Mouse (Mus musculus) midbrain, postnatal 0 days (tissue): ENCODE results near the gene Tmem161b. TPM values are rescaled to one million over a fixed set of nuclear protein-coding genes. Genes with fewer than 3 reads are reported as not detected.

ENCODE experiments used
- ATAC-seq: fragments of 200-750 bp; cut with Nextera tagmentation; 2 replicates; pipeline ENCODE4 v1.8.0; 2017; ENCODE audit warnings: moderate number of reproducible peaks, mild to moderate bottlenecking, moderate TSS enrichment, moderate library complexity; ENCODE audit not compliant: low FRiP score
- DNase-seq: peaks from one replicate; pipeline ENCODE4 v3.0.0-alpha.2; 2015; ENCODE audit warnings: low spot score
- H3K27ac ChIP-seq: fragments of 300-500 bp; sonication (generic); 2 replicates; pipeline ENCODE4 v1.5.1; 2014; ENCODE audit warnings: low read depth, mild to moderate bottlenecking, low read length, mixed read lengths
- H3K27me3 ChIP-seq: fragments of 300-500 bp; sonication (generic); 2 replicates; pipeline ENCODE4 v1.6.1; 2014; ENCODE audit warnings: low read length, control low read depth, mixed read lengths; ENCODE audit not compliant: insufficient read depth
- H3K36me3 ChIP-seq: fragments of 300-500 bp; sonication (generic); 2 replicates; pipeline ENCODE4 v1.6.1; 2014; ENCODE audit warnings: low read length, control low read depth, mixed read lengths; ENCODE audit not compliant: insufficient read depth
- H3K4me1 ChIP-seq: fragments of 300-500 bp; sonication (generic); 2 replicates; pipeline ENCODE4 v1.6.1; 2014; ENCODE audit warnings: mild to moderate bottlenecking, control low read depth, antibody characterized with exemption, low read length, mixed read lengths; ENCODE audit not compliant: insufficient read depth
- H3K4me2 ChIP-seq: fragments of 300-500 bp; sonication (generic); 2 replicates; pipeline ENCODE4 v1.6.1; 2014; ENCODE audit warnings: low read depth, mild to moderate bottlenecking, low read length, mixed read lengths; ENCODE audit not compliant: poor library complexity, severe bottlenecking
- H3K4me3 ChIP-seq: fragments of 300-500 bp; sonication (generic); 2 replicates; pipeline ENCODE4 v1.5.1; 2014; ENCODE audit warnings: low read depth, mild to moderate bottlenecking, low read length, moderate library complexity
- H3K9ac ChIP-seq: fragments of 300-500 bp; sonication (generic); replicated peaks from 2 replicates; pipeline ENCODE4 v1.6.1; 2014; ENCODE audit warnings: mild to moderate bottlenecking, low read length, moderate library complexity, mixed read lengths; ENCODE audit not compliant: poor library complexity, severe bottlenecking
- H3K9me3 ChIP-seq: fragments of 300-500 bp; sonication (generic); 2 replicates; pipeline ENCODE4 v1.6.1; 2016; ENCODE audit warnings: low read length, control low read depth
- CTCF ChIP-seq: IDR thresholded peaks from 2 replicates; pipeline ENCODE4 v1.5.1; 2016; ENCODE audit warnings: antibody characterized with exemption, mild to moderate bottlenecking
- WGBS: fragments of 180-500 bp; shearing (Covaris S2); extraction: QIAGEN DNeasy Blood & Tissue Kit; methylation state at CpG from one replicate; pipeline ENCODE4 v1.1.7; 2014; 5-methylcytosine and 5-hydroxymethylcytosine counted together
- polyA plus RNA-seq: library from polyadenylated mRNA; unstranded; fragments of >200 nt; fragmentation: Nextera tagmentation; extraction: Ambion mirVana; gene quantifications from 2 replicates; pipeline ENCODE4 v1.2.1, GENCODE M21; 2015
- total RNA-seq: library from RNA; depleted of rRNA; stranded (reverse); fragments of >200 nt; gene quantifications from 2 replicates; pipeline ENCODE4 v1.2.3, GENCODE M21; 2014

Gene Tmem161b
- total and polyA plus RNA-seq, 2 experiments from 2014 or later = 26.9 to 35.7 TPM

DNA sequence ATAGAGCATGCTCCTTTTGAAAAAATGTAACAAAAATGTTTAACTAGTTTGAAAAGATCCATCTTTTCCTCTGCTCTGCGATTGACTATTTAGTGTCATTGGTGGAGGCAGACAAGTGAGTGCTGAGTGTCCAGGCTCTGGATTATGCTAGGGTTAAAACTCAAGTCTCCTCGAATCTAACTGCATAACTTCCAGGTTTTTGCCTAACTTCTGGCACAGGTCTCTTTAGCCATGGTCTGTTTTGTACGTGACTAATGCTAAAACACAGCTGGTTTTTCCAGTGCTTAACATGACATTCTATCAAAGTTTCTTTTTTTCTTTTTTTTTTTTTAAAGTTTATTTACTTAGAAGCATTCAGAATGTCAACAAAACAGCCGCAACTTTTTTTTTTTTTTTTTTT, 58.3 kb downstream of the Tmem161b start:
- ATAC-seq (no peak), DNase-seq (no peak)
- Histone ChIP-seq H3K4me2 (no peak overlapping the region), H3K9me3 (no peaks in the 10 kb centered on the region), H3K4me1 (no peaks in the 10 kb centered on the region), H3K4me3 (no peak overlapping the region), H3K9ac (no peak overlapping the region), H3K36me3 (no peaks in the 10 kb centered on the region), H3K27me3 (no peaks in the 10 kb centered on the region), H3K27ac (no peak overlapping the region)
- TF ChIP-seq CTCF = no peak
- WGBS = 89% methylated on average over 4 of the region's 4 CpGs

DNA sequence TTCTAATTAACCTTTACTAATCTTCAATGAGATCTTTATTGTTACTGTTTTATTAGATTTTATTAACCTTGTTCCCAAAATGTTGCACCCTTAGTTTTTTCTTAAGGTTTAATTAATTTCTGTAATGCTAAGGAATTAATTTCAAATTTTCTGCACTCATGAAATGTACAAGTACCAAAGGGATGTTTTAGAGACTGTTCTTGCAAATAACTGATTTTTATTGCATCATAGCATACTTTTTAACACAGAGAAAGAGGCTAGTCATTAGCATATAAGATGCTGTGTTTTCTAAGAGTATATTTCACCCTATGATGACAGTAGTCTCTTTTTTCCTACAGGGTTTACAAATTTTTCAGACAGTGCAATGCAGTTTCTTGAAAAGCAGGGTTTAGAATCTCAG, 60.9 kb downstream of the Tmem161b start:
- no peaks in the 10 kb centered on the region for H3K27me3 ChIP-seq
- no peak for DNase-seq

DNA sequence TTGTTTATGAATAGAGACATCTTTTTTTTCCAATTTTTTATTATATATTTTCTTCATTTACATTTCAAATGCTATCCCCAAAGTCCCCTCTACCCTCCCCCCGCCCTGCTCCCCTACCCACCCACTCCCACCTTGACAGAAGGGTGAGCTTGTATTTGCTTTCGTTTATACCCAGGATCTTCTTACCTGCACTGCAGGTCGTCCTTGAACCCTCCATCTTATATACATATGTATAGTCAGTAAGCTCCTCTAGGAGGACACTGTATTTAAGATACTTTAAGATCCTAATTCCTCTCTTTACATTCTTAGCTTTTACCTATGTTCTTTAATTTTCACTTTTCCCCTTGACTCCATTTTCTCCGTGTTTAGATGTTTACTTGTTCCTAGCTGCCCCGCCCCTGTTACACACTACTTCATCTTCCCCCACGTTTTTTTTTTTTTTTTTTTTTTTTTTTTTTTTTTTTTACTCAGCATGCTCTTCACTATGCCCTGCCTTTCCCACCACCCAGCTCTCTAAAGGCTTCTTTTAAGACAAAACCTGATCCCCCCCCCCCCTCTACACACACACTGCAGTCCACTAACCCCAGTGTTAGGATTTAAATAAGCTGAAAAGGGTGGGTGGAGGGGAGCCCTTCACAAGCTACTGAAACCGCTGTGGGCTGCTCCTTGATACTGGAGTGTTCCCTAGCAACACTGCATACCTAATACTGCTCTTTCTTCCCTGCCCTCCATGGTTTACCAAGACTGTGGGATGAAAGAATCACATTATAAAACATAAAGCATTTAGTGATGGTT, 62.9 kb downstream of the Tmem161b start:
- no peak overlapping the region for H3K9ac ChIP-seq
- WGBS = 11% methylated on average over 7 of the region's 7 CpGs
- TF ChIP-seq CTCF = no peak

More for the DNA sequence above, 60.9 kb downstream of the Tmem161b start:
- H3K9ac ChIP-seq = no peak overlapping the region
- H3K4me2 ChIP-seq = no peak overlapping the region
- H3K4me3 ChIP-seq = no peak overlapping the region
- H3K27ac ChIP-seq = no peak overlapping the region
- H3K36me3 ChIP-seq = no peaks in the 10 kb centered on the region
- no peaks in the 10 kb centered on the region for H3K9me3 ChIP-seq
- ATAC-seq = no peak
- no peak for TF ChIP-seq CTCF
- H3K4me1 ChIP-seq = no peaks in the 10 kb centered on the region

DNA sequence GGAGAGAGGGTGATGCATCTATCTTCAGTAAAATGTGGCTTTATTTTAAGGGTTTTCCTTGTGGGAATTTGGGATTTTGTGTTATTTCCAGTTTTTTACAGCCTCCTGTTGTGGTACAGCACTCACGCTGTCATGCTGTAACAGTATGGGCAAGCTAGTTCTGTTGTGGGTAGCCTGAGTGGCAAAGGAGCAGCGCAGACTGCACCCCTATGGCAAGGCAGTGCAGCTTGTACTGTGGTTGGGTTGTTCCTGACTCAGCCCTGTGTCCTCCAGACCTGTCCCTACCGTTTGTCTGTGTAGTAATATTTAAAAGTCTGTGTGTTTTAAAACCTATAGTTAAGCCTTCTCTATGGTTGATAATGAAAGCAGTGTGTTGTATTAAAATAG, 63.5 kb downstream of the Tmem161b start:
- TF ChIP-seq CTCF = no peak
- DNase-seq = peak; percentile 5
- 13% methylated on average over 3 of the region's 3 CpGs for WGBS

More for the DNA sequence above, 62.9 kb downstream of the Tmem161b start:
- ATAC-seq (peak; percentile 92), DNase-seq (peak; percentile 68)
- no peak overlapping the region for H3K4me2 ChIP-seq
- no peaks in the 10 kb centered on the region for H3K27me3 ChIP-seq
- no peak overlapping the region for H3K4me3 ChIP-seq
- peaks cover 2% of the 10 kb centered on the region; the same call in 1 of the 2 replicates for H3K36me3 ChIP-seq
- H3K27ac ChIP-seq = peak overlapping the region; percentile 72; the same call in 1 of the 2 replicates
- no peaks in the 10 kb centered on the region for H3K9me3 ChIP-seq
- H3K4me1 ChIP-seq = no peaks in the 10 kb centered on the region

DNA sequence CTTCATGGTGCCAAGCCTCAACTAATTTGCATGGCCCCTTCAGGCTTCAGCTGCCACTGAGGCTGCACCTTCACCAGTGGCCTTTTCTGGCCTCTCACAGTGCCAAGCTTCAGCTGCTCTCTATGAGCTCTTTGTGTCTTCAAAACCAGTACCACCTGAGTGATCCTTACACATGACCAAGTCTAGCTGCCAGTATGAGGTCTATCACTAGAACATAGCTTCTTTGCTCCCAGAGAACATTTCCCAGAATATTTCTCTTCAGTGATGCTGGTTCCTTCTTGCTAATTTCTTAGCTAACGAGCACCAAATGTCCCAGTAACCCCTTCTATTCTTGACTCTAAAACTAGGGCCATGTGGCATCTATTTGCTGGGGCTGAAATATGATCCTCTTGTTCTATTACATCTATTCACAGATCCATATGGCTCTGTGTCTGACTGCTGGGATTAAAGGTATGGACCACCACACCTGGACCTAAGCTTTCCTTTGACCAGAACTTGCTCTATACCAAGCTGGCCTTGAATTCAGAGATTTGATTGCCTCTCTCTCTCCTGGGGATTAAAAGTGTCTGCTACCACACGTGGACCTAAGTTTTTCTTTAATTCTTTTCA, 77.5 kb downstream of the Tmem161b start:
- Histone ChIP-seq H3K36me3 (peaks cover 10% of the 10 kb centered on the region; the same call in 1 of the 2 replicates), H3K9me3 (no peaks in the 10 kb centered on the region), H3K27ac (no peak overlapping the region), H3K4me1 (no peaks in the 10 kb centered on the region), H3K4me2 (no peak overlapping the region), H3K27me3 (no peaks in the 10 kb centered on the region), H3K4me3 (no peak overlapping the region), H3K9ac (no peak overlapping the region)
- 94% methylated on average over 2 of the region's 2 CpGs for WGBS
- no peak for DNase-seq
- no peak for TF ChIP-seq CTCF
- ATAC-seq = no peak

More for the DNA sequence above, 63.5 kb downstream of the Tmem161b start:
- Histone ChIP-seq H3K9me3 (no peaks in the 10 kb centered on the region), H3K4me1 (no peaks in the 10 kb centered on the region), H3K27me3 (no peaks in the 10 kb centered on the region), H3K4me3 (no peak overlapping the region), H3K36me3 (peaks cover 3% of the 10 kb centered on the region; the same call in 1 of the 2 replicates), H3K27ac (peak overlapping the region; percentile 72), H3K4me2 (no peak overlapping the region), H3K9ac (no peak overlapping the region)
- ATAC-seq = peak; percentile 85

DNA sequence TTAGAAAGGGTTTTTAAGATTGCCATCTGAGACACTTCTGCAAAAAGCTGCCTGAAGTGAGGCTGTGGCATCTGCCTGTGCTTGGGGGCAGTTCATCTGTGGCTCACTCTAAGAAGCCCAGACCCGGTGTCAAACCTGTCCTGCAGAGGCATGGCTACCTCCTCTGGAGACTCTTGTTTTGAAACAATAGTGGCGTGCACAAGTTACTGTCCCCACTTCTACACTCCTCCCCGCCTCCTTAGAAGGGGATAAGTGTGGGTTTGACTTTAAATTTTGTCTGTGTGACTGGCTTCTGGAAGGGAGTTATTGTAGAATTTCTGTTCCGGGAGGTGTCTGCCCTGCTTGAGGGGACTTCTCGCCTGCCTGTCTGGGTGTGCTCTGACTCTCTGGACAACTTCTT, 121.2 kb downstream of the Tmem161b start:
- no peak overlapping the region for H3K4me2 ChIP-seq
- DNase-seq (peak; percentile 32), ATAC-seq (no peak)
- H3K36me3 ChIP-seq = no peaks in the 10 kb centered on the region
- no peak overlapping the region for H3K4me3 ChIP-seq
- peak overlapping the region; percentile 92 for H3K27ac ChIP-seq
- no peak overlapping the region for H3K9ac ChIP-seq
- no peak for TF ChIP-seq CTCF
- H3K9me3 ChIP-seq = no peaks in the 10 kb centered on the region
- WGBS = 35% methylated on average over 5 of the region's 5 CpGs
- H3K4me1 ChIP-seq = peaks cover 5% of the 10 kb centered on the region; the same call in 1 of the 2 replicates
- no peaks in the 10 kb centered on the region for H3K27me3 ChIP-seq
